Comparison of ENCODE assay signal across 22 mouse cellular contexts in the genomic region with DNA sequence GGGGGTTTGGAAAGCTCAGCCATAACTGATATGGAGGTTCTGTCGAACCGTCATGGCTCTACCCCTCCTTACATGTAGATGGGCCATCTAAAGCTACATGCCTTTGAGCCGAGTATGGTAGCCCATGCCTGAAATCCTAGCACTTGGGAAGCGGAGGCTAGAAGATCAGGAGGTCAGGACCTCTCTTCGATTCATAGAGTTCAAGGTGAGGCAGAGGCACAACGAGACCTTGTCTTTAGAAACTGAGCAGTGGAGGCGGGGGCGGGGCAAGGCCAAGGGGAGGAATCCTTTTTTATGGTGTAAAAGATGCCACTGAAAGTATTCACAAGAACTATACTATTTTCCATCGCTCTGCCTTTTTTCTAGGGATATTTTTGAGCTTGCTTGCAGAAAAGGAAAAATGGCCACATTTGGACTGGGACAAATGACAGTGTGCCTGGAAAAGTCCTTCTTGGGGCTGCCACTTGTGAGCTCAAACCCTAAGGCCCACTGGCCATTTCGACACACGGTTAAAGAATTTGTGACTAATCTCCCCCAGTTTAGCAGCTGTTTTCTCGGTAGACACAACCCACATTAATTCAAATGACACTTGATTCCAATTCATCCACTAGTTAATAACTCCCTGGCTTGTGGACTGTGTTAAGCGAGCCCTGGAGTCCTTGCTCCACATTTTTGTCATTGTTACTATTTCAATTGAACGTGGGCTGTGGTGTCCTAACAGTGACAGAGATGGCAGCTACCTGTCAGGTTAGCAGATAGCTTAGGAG.
DNase-seq lines count a peak whose midpoint lies in the region; ATAC-seq and TF ChIP-seq lines count a peak whose summit lies in the region.
"Had no signal": no experiment of that assay in that cellular context is flagged by ENCODE, and none has a peak within 500 bp of the region (broad histone marks: within the 10 kb centered on the region; RNA-seq: fewer than 3 reads in every experiment).

No protein-coding gene starts in this region.

- peak overlapping the region; percentile 71 for H3K27ac ChIP-seq in gastrocnemius, adult 2 months
- peak overlapping the region; percentile 15; the same call in 1 of the 2 replicates for H3K27ac ChIP-seq in liver, embryonic 13.5 days
- no peak overlapping the region for H3K27ac ChIP-seq in liver, embryonic 12.5 days
- H3K27ac ChIP-seq: liver, embryonic 14.5 days; neural tube, embryonic 12.5 days; stomach, postnatal 0 days had no signal

- ATAC-seq in liver, embryonic 13.5 days (ENCODE audit: low read depth) = no peak
- ATAC-seq in liver, embryonic 12.5 days = no peak
- ATAC-seq in CD4-positive, CD25-positive, alpha-beta regulatory T cell, adult 4 months = no peak
- ATAC-seq: forebrain, embryonic 16.5 days; hindbrain, embryonic 16.5 days; midbrain, embryonic 16.5 days had no signal

- no peaks in the 10 kb centered on the region for H3K36me3 ChIP-seq in liver, embryonic 13.5 days
- H3K36me3 ChIP-seq in liver, embryonic 12.5 days = no peaks in the 10 kb centered on the region
- H3K36me3 ChIP-seq: embryonic facial prominence, embryonic 15.5 days; neural tube, embryonic 12.5 days had no signal

- peaks cover 23% of the 10 kb centered on the region; the same call in 1 of the 2 replicates for H3K4me1 ChIP-seq in liver, embryonic 13.5 days (replicated peaks)
- 0 out of 2 replicates have a peak, but pooled peaks cover 9% of the 10 kb centered on the region for H3K4me1 ChIP-seq in liver, embryonic 12.5 days

- no peak overlapping the region for H3K4me3 ChIP-seq in gastrocnemius, adult 2 months
- no peak overlapping the region for H3K4me3 ChIP-seq in liver, embryonic 13.5 days (replicated peaks)
- H3K4me3 ChIP-seq in liver, embryonic 12.5 days = no peak overlapping the region
- H3K4me3 ChIP-seq: embryonic facial prominence, embryonic 15.5 days; neural tube, embryonic 12.5 days had no signal

- 64% methylated on average over 14 of the region's 14 CpGs for WGBS in liver, embryonic 13.5 days (ENCODE audit: insufficient replicate concordance)
- 74% methylated on average over 14 of the region's 14 CpGs for WGBS in liver, embryonic 12.5 days (ENCODE audit: insufficient replicate concordance)

- H3K4me2 ChIP-seq in liver, embryonic 13.5 days = no peak overlapping the region
- H3K4me2 ChIP-seq in liver, embryonic 12.5 days = no peak overlapping the region
- H3K4me2 ChIP-seq: embryonic facial prominence, embryonic 15.5 days; midbrain, embryonic 11.5 days; neural tube, embryonic 12.5 days had no signal

- intact Hi-C loops in gastrocnemius, adult 2 months (cut with DNase I) = no loop called here

- TF ChIP-seq CTCF in gastrocnemius, adult 2 months (IDR thresholded peaks at IDR 0.05) = no peak

- H3K27me3 ChIP-seq in liver, embryonic 13.5 days = no peaks in the 10 kb centered on the region
- no peaks in the 10 kb centered on the region for H3K27me3 ChIP-seq in liver, embryonic 12.5 days (replicated peaks)
- H3K27me3 ChIP-seq: CH12.LX; embryonic facial prominence, embryonic 15.5 days; neural tube, embryonic 12.5 days had no signal

- no peaks in the 10 kb centered on the region for H3K9me3 ChIP-seq in liver, embryonic 13.5 days (replicated peaks)
- no peaks in the 10 kb centered on the region for H3K9me3 ChIP-seq in liver, embryonic 12.5 days (replicated peaks)
- H3K9me3 ChIP-seq: embryonic facial prominence, embryonic 15.5 days; neural tube, embryonic 12.5 days had no signal

- no peak for DNase-seq in gastrocnemius, adult 2 months
- no peak for DNase-seq in gastrocnemius, postnatal 10 days
- DNase-seq in liver, embryonic 13.5 days = no peak
- peak; percentile 12 for DNase-seq in ZHBTc4 (ENCODE audit: low read depth, low spot score)
- DNase-seq in urinary bladder, adult 2 months (ENCODE audit: low spot score) = no peak
- DNase-seq: adrenal gland, postnatal 36 days; cerebellum, adult 18-20 months; cerebellum, postnatal 10 days; layer of hippocampus, adult 9-11 months; lung, postnatal 36 days; right cerebral cortex, adult 18-20 months had no signal

- H3K9ac ChIP-seq in liver, embryonic 13.5 days = no peak overlapping the region
- no peak overlapping the region for H3K9ac ChIP-seq in liver, embryonic 12.5 days
- H3K9ac ChIP-seq: embryonic facial prominence, embryonic 15.5 days; liver, embryonic 14.5 days; neural tube, embryonic 12.5 days had no signal
